Mouse (Mus musculus): ENCODE data around the gene Rtbdn.

DNA sequence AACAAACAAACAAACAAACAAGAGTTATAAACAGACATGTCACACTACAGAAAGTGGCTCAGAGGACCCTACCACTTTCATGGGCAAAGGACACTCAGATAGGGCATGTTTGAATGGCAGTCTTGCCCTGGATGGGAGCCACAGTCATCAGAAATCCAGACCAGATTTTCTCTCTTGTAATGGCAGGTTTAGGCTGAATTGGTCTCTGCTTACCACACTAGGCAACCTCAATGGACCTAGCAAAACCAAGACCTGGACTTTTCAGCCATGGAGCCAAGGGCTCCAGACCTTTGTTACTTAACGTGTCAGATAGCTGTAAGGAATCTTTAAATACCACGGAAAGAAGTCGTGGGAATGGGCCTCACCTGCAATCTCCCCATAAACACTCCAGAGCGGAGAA, 3.1 kb upstream of the Rtbdn start:
- TF ChIP-seq CTCF (IDR thresholded peaks at IDR 0.05; ENCODE audit: insufficient read depth, low read depth, low read length) (no peak), POLR2A (IDR thresholded peaks at IDR 0.05; ENCODE audit: insufficient read depth, low read depth, low read length) (no peak)

Data from olfactory bulb, adult 2 months (tissue).